11 mouse cellular contexts compared by ENCODE assay signal in genomic region chr12:98046459-98047440, GRCm38 (mm10).
A peak's percentile ranks its signal among the peaks of the same experiment; 100 is the strongest.
DNase-seq lines count a peak whose midpoint lies in the region; ATAC-seq and TF ChIP-seq lines count a peak whose summit lies in the region.
"Had no signal": no experiment of that assay in that cellular context is flagged by ENCODE, and none has a peak within 500 bp of the region (broad histone marks: within the 10 kb centered on the region; RNA-seq: fewer than 3 reads in every experiment).

No protein-coding gene starts in this region.

- no peak for TF ChIP-seq CTCF in midbrain, postnatal 0 days (IDR thresholded peaks at IDR 0.05)

- H3K4me1 ChIP-seq in midbrain, embryonic 11.5 days (ENCODE audit: control insufficient read depth, insufficient read depth, low read length) = peaks cover 10% of the 10 kb centered on the region
- no peaks in the 10 kb centered on the region for H3K4me1 ChIP-seq in midbrain, postnatal 0 days (ENCODE audit: insufficient read depth, low read length)
- H3K4me1 ChIP-seq in forebrain, embryonic 15.5 days = peaks cover 25% of the 10 kb centered on the region
- H3K4me1 ChIP-seq: liver, embryonic 13.5 days had no signal

- H3K4me2 ChIP-seq in midbrain, embryonic 11.5 days = no peak overlapping the region
- H3K4me2 ChIP-seq in midbrain, postnatal 0 days (ENCODE audit: low read depth, low read length, poor library complexity, severe bottlenecking) = no peak overlapping the region
- H3K4me2 ChIP-seq in forebrain, embryonic 15.5 days (replicated peaks) = no peak overlapping the region
- H3K4me2 ChIP-seq: liver, embryonic 13.5 days; neural tube, embryonic 12.5 days had no signal

- ATAC-seq in midbrain, embryonic 11.5 days (ENCODE audit: low FRiP score) = peak; percentile 61
- no peak for ATAC-seq in midbrain, postnatal 0 days (ENCODE audit: low FRiP score)
- ATAC-seq in forebrain, embryonic 15.5 days (replicated peaks) = peak; percentile 62
- no peak for ATAC-seq in monocyte, adult 5-6 weeks (replicated peaks; ENCODE audit: insufficient number of reproducible peaks, low FRiP score, low TSS enrichment, poor library complexity, severe bottlenecking)

- no peaks in the 10 kb centered on the region for H3K27me3 ChIP-seq in midbrain, embryonic 11.5 days (ENCODE audit: control insufficient read depth, insufficient read depth, low read length)
- H3K27me3 ChIP-seq in midbrain, postnatal 0 days (ENCODE audit: insufficient read depth, low read length) = no peaks in the 10 kb centered on the region
- H3K27me3 ChIP-seq in forebrain, embryonic 15.5 days = no peaks in the 10 kb centered on the region
- H3K27me3 ChIP-seq: liver, embryonic 13.5 days; neural tube, embryonic 12.5 days had no signal

- H3K27ac ChIP-seq in midbrain, embryonic 11.5 days (ENCODE audit: low read depth, low read length) = no peak overlapping the region
- no peak overlapping the region for H3K27ac ChIP-seq in midbrain, postnatal 0 days (ENCODE audit: low read depth, low read length)
- peak overlapping the region; percentile 70 for H3K27ac ChIP-seq in forebrain, embryonic 15.5 days (replicated peaks)
- H3K27ac ChIP-seq: liver, embryonic 13.5 days; neural tube, embryonic 12.5 days had no signal

- no peaks in the 10 kb centered on the region for H3K36me3 ChIP-seq in midbrain, embryonic 11.5 days (ENCODE audit: control insufficient read depth, insufficient read depth, low read length)
- no peaks in the 10 kb centered on the region for H3K36me3 ChIP-seq in midbrain, postnatal 0 days (ENCODE audit: insufficient read depth, low read length)
- no peaks in the 10 kb centered on the region for H3K36me3 ChIP-seq in forebrain, embryonic 15.5 days
- H3K36me3 ChIP-seq: liver, embryonic 13.5 days; neural tube, embryonic 12.5 days had no signal

- no peaks in the 10 kb centered on the region for H3K9me3 ChIP-seq in midbrain, embryonic 11.5 days (ENCODE audit: control insufficient read depth, low read length)
- H3K9me3 ChIP-seq in midbrain, postnatal 0 days (ENCODE audit: low read length) = no peaks in the 10 kb centered on the region
- H3K9me3 ChIP-seq in forebrain, embryonic 15.5 days = no peaks in the 10 kb centered on the region
- H3K9me3 ChIP-seq: liver, embryonic 13.5 days; neural tube, embryonic 12.5 days had no signal

- intact Hi-C loops in heart, postnatal 25 days (cut with DNase I) = no loop called here

- 48% methylated on average over 11 of the region's 11 CpGs for WGBS in midbrain, embryonic 11.5 days
- 38% methylated on average over 11 of the region's 11 CpGs for WGBS in midbrain, postnatal 0 days
- 18% methylated on average over 11 of the region's 11 CpGs for WGBS in forebrain, embryonic 15.5 days

- DNase-seq in midbrain, embryonic 11.5 days (ENCODE audit: low spot score, missing footprints) = peak; percentile 82
- DNase-seq in midbrain, postnatal 0 days (ENCODE audit: low spot score) = no peak
- DNase-seq in layer of hippocampus, adult 9-11 months = peak; percentile 83
- DNase-seq in right cerebral cortex, postnatal 10 days (ENCODE audit: low spot score in 2 of 2) = peak; percentile 52 to 63
- no peak for DNase-seq in heart, postnatal 25 days (ENCODE audit: low spot score)
- DNase-seq in spleen, postnatal 14 days (ENCODE audit: low spot score in 2 of 2) = no peak
- DNase-seq: kidney, postnatal 4 days; liver, embryonic 13.5 days had no signal

- H3K9ac ChIP-seq in midbrain, embryonic 11.5 days (ENCODE audit: low read length) = no peak overlapping the region
- no peak overlapping the region for H3K9ac ChIP-seq in midbrain, postnatal 0 days (replicated peaks; ENCODE audit: low read length, poor library complexity, severe bottlenecking)
- H3K9ac ChIP-seq in forebrain, embryonic 15.5 days (replicated peaks) = no peak overlapping the region
- H3K9ac ChIP-seq: liver, embryonic 13.5 days; neural tube, embryonic 12.5 days had no signal

- no peak overlapping the region for H3K4me3 ChIP-seq in midbrain, embryonic 11.5 days (ENCODE audit: low read depth, low read length)
- no peak overlapping the region for H3K4me3 ChIP-seq in midbrain, postnatal 0 days (ENCODE audit: low read depth, low read length)
- no peak overlapping the region for H3K4me3 ChIP-seq in forebrain, embryonic 15.5 days
- H3K4me3 ChIP-seq: liver, embryonic 13.5 days; neural tube, embryonic 12.5 days had no signal

Comparison
In these comparisons a context has a peak if more than half of its experiments do, and no peak if none do; other contexts are left out.
1. ATAC-seq: peak in midbrain, embryonic 11.5 days (single experiment) and forebrain, embryonic 15.5 days (single experiment); none in midbrain, postnatal 0 days (single experiment) and monocyte, adult 5-6 weeks (single experiment).
2. DNase-seq: peak in midbrain, embryonic 11.5 days (single experiment), layer of hippocampus, adult 9-11 months (single experiment) and right cerebral cortex, postnatal 10 days (2 of 2); none in midbrain, postnatal 0 days (single experiment), heart, postnatal 25 days (single experiment) and spleen, postnatal 14 days (0 of 2).